ENCODE assay signal across 9 mouse cellular contexts in the genomic region with DNA sequence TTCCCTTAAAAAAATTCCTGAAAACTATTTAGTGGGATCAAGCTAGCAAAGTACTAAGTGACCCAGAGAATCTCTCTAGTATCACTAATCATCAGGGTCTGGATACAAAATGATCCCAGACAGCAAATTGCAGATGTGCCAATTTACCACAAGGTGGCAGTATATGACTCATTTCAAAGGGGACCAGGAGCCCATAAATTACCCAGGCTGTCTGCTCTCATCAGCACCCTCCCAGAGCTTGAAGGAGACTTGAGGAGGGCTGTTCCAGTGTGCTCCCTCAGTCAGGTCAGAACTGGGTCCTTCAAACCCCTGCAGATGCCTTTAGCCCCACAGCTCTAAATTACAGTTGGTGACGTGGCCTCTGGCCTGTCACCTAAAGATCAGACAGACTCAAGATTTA.
A peak's percentile ranks its signal among the peaks of the same experiment; 100 is the strongest.
DNase-seq lines count a peak whose midpoint lies in the region; ATAC-seq and TF ChIP-seq lines count a peak whose summit lies in the region.
"Had no signal": no experiment of that assay in that cellular context is flagged by ENCODE, and none has a peak within 500 bp of the region (broad histone marks: within the 10 kb centered on the region; RNA-seq: fewer than 3 reads in every experiment).

No protein-coding gene starts in this region.

- TF ChIP-seq EP300 in heart, postnatal 0 days (IDR thresholded peaks at IDR 0.05; ENCODE audit: low read depth): no peak

- DNase-seq in heart, adult 8-10 months (ENCODE audit: low spot score): peak; percentile 40
- DNase-seq in heart, embryonic 10.5 days (ENCODE audit: low spot score): no peak
- DNase-seq in ES-E14 (ENCODE audit: low read depth, low spot score): peak; percentile 42
- peak; percentile 51 for DNase-seq in cerebellum, adult 8-10 months
- DNase-seq in heart, postnatal 0 days (ENCODE audit: low spot score): peak; percentile 52
- peak; percentile 53 to 73 for DNase-seq in kidney, postnatal 36 days
- peak; percentile 9 to 11 for DNase-seq in thymus, postnatal 36 days

- H3K4me1 ChIP-seq in heart, embryonic 10.5 days: peaks cover 17% of the 10 kb centered on the region; the same call in 1 of the 2 replicates
- peaks cover under 1 to 9% of the 10 kb centered on the region in 2 experiments; a peak in 2 of 4 replicates for H3K4me1 ChIP-seq in ES-E14 (ENCODE audit: control insufficient read depth in 2 of 2, insufficient read depth in 2 of 2, low read length in 2 of 2, poor library complexity in 1 of 2)
- H3K4me1 ChIP-seq in heart, postnatal 0 days (ENCODE audit: control insufficient read depth, insufficient read depth): no peaks in the 10 kb centered on the region
- peaks cover 19% of the 10 kb centered on the region for H3K4me1 ChIP-seq in midbrain, embryonic 12.5 days
- H3K4me1 ChIP-seq: megakaryocyte, embryonic 14.5 days had no signal

- no peak overlapping the region for H3K4me3 ChIP-seq in heart, embryonic 10.5 days
- H3K4me3 ChIP-seq in ES-E14 (ENCODE audit: insufficient read depth in 1 of 2, low read depth in 1 of 2, low read length in 2 of 2, poor library complexity in 1 of 2, severe bottlenecking in 1 of 2): no peak overlapping the region
- H3K4me3 ChIP-seq in heart, postnatal 0 days (ENCODE audit: low read depth, low read length): no peak overlapping the region
- no peak overlapping the region for H3K4me3 ChIP-seq in midbrain, embryonic 12.5 days
- H3K4me3 ChIP-seq: megakaryocyte, embryonic 14.5 days had no signal

- H3K27ac ChIP-seq in heart, embryonic 10.5 days: no peak overlapping the region
- no peak overlapping the region for H3K27ac ChIP-seq in ES-E14 (ENCODE audit: insufficient read depth, low read depth, low read length, poor library complexity, severe bottlenecking)
- H3K27ac ChIP-seq in heart, postnatal 0 days (ENCODE audit: low read depth): no peak overlapping the region
- 0 out of 2 replicates have a peak overlapping the region, but pooled peaks have one; percentile 15 for H3K27ac ChIP-seq in midbrain, embryonic 12.5 days (replicated peaks)

- in situ Hi-C loops in ES-E14 (cut with MboI; ENCODE audit: low sequenced_read_pairs in 2 of 2, unreplicated experiment in 2 of 2): no loop called here

- TF ChIP-seq CTCF in heart, postnatal 0 days (IDR thresholded peaks at IDR 0.05; ENCODE audit: low read depth): peak; percentile 76

- no peaks in the 10 kb centered on the region for H3K9me3 ChIP-seq in heart, embryonic 10.5 days
- no peaks in the 10 kb centered on the region for H3K9me3 ChIP-seq in ES-E14 (ENCODE audit: control insufficient read depth, insufficient read depth, low read depth, low read length)
- no peaks in the 10 kb centered on the region for H3K9me3 ChIP-seq in heart, postnatal 0 days (replicated peaks; ENCODE audit: control insufficient read depth, low read length)
- no peaks in the 10 kb centered on the region for H3K9me3 ChIP-seq in midbrain, embryonic 12.5 days
- H3K9me3 ChIP-seq: megakaryocyte, embryonic 14.5 days had no signal

- ATAC-seq in heart, postnatal 0 days (ENCODE audit: insufficient read depth, low read depth): no peak
- ATAC-seq in midbrain, embryonic 12.5 days (ENCODE audit: low FRiP score, low read depth): peak; percentile 80

- no peaks in the 10 kb centered on the region for H3K27me3 ChIP-seq in heart, embryonic 10.5 days (ENCODE audit: insufficient read depth, poor library complexity, severe bottlenecking)
- H3K27me3 ChIP-seq in heart, postnatal 0 days (ENCODE audit: control insufficient read depth, insufficient read depth, low read length): no peaks in the 10 kb centered on the region
- no peaks in the 10 kb centered on the region for H3K27me3 ChIP-seq in midbrain, embryonic 12.5 days
- H3K27me3 ChIP-seq: megakaryocyte, embryonic 14.5 days had no signal

- no peak overlapping the region for H3K9ac ChIP-seq in ES-E14 (ENCODE audit: insufficient read depth, low read depth, low read length, poor library complexity, severe bottlenecking)
- H3K9ac ChIP-seq in heart, postnatal 0 days (replicated peaks; ENCODE audit: low read depth, low read length): no peak overlapping the region
- no peak overlapping the region for H3K9ac ChIP-seq in midbrain, embryonic 12.5 days (replicated peaks)

- WGBS in heart, embryonic 10.5 days: 76% methylated on average over 1 of the region's 1 CpGs
- WGBS in heart, postnatal 0 days: 76% methylated on average over 1 of the region's 1 CpGs
- WGBS in midbrain, embryonic 12.5 days: 37% methylated on average over 1 of the region's 1 CpGs

- H3K36me3 ChIP-seq in heart, embryonic 10.5 days: peaks cover 7% of the 10 kb centered on the region; the same call in 1 of the 2 replicates
- H3K36me3 ChIP-seq in ES-E14 (ENCODE audit: control insufficient read depth, insufficient read depth, low read length, poor library complexity, severe bottlenecking): peaks cover 6% of the 10 kb centered on the region; the same call in 1 of the 2 replicates
- 0 out of 2 replicates have a peak, but pooled peaks cover 4% of the 10 kb centered on the region for H3K36me3 ChIP-seq in heart, postnatal 0 days (replicated peaks; ENCODE audit: control insufficient read depth, insufficient read depth, low read length)
- no peaks in the 10 kb centered on the region for H3K36me3 ChIP-seq in midbrain, embryonic 12.5 days

- no peak overlapping the region for H3K4me2 ChIP-seq in heart, postnatal 0 days (ENCODE audit: low read depth, low read length)
- no peak overlapping the region for H3K4me2 ChIP-seq in midbrain, embryonic 12.5 days (replicated peaks)

TF ChIP-seq in ES-E14, 5 proteins besides CTCF, POLR2A, EP300 and RAD21:
- no peak for TF ChIP-seq ZNF384 (IDR thresholded peaks at IDR 0.05; ENCODE audit: low read depth, low read length)
- TF ChIP-seq ZC3H11A (IDR thresholded peaks at IDR 0.05; ENCODE audit: borderline replicate concordance, low read depth, low read length): peak; percentile 64; the same call in 1 of the 2 replicates
